Mouse (Mus musculus): Measurements from ENCODE around the gene Elovl7. TPM values are rescaled to one million over a fixed set of nuclear protein-coding genes. Genes with fewer than 3 reads are reported as not detected.

The Elovl7 gene
- total RNA-seq (2012; rRNA removed) = 1.4 and 2.2 TPM in 2 replicates

DNA sequence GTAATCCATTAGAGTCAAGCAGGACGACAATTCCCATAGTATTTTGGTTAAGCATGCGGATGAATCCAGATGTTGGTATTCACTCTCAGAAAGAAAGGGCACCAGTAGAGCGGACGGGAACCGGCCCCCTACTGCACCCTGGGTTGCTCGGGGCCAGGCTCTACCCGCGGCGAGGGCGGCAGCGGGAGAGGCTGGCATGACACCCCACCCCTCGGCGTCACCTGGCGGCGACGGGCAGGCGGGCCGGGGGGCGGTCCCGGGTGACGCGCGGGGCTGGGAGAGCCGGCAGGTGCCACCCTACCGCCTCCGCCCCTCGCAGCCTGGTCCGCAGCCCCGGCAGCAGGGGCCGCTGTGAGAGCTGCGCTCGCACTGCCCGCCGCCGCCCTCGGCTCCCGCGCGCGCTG lies at the start of gene Elovl7:
Gene Elovl7 (plus strand): TSS at position 324 of the 404 bp plus-strand sequence.
- no peak for TF ChIP-seq HCFC1 (IDR thresholded peaks at IDR 0.05; ENCODE audit: borderline replicate concordance, insufficient read depth, low read length)
- TF ChIP-seq ZNF384 (IDR thresholded peaks at IDR 0.05; ENCODE audit: low read depth, low read length) = no peak
- no peak for TF ChIP-seq CHD2 (IDR thresholded peaks at IDR 0.05; ENCODE audit: low read depth, low read length)
- TF ChIP-seq MAFK (IDR thresholded peaks at IDR 0.05; ENCODE audit: insufficient read depth, low read depth, low read length) = no peak
- no peak for TF ChIP-seq ZC3H11A (IDR thresholded peaks at IDR 0.05; ENCODE audit: borderline replicate concordance, low read depth, low read length)
- Histone ChIP-seq H3K27ac (ENCODE audit: insufficient read depth, low read depth, low read length, poor library complexity, severe bottlenecking) (no peak within 1 kb of the TSS), H3K36me3 (ENCODE audit: control insufficient read depth, insufficient read depth, low read length, poor library complexity, severe bottlenecking) (no peaks in the 10 kb centered on the region), H3K4me3 (ENCODE audit: insufficient read depth in 1 of 2, low read depth in 1 of 2, low read length in 2 of 2, poor library complexity in 1 of 2, severe bottlenecking in 1 of 2) (peak within 1 kb of the TSS; percentile 75 to 89), H3K9me3 (ENCODE audit: control insufficient read depth, insufficient read depth, low read depth, low read length) (no peaks in the 10 kb centered on the region), H3K9ac (ENCODE audit: insufficient read depth, low read depth, low read length, poor library complexity, severe bottlenecking) (peak within 1 kb of the TSS; percentile 80), H3K4me1 (ENCODE audit: control insufficient read depth in 2 of 2, insufficient read depth in 2 of 2, low read length in 2 of 2, poor library complexity in 1 of 2) (peaks cover 4 to 8% of the 10 kb centered on the region in 2 experiments; a peak in 2 of 4 replicates)
- DNase-seq (ENCODE audit: low read depth, low spot score) = no peak
- in situ Hi-C loops (cut with MboI; ENCODE audit: low sequenced_read_pairs in 2 of 2, unreplicated experiment in 2 of 2) = no loop called here

DNA sequence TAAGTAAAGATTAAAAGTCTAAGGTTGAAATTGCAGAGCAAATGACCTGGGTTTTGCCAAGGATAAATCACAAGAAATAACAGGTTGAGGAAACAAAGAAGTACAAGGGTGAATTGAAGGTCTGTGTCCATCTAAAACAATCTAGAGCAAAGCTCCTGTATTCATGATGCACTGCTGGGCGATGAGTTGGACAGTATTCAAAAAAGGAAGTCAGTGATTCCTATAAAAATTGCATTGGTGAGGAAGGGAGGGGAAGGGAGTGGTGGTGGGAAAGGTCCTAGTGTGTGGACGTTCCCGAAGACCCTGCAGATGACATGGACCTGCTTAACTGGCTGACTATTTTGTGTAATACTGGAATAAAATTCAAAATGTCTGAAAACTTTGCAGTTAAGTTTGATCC lies 49.6 kb upstream of the Elovl7 start:
- no peaks in the 10 kb centered on the region for H3K9me3 ChIP-seq (ENCODE audit: control insufficient read depth, insufficient read depth, low read depth, low read length)
- no peak overlapping the region for H3K4me3 ChIP-seq (ENCODE audit: insufficient read depth in 1 of 2, low read depth in 1 of 2, low read length in 2 of 2, poor library complexity in 1 of 2, severe bottlenecking in 1 of 2)
- no peak overlapping the region for H3K27ac ChIP-seq (ENCODE audit: insufficient read depth, low read depth, low read length, poor library complexity, severe bottlenecking)
- H3K4me1 ChIP-seq (ENCODE audit: control insufficient read depth in 2 of 2, insufficient read depth in 2 of 2, low read length in 2 of 2, poor library complexity in 1 of 2) = peaks cover 0 to 5% of the 10 kb centered on the region in 2 experiments; a peak in 1 of 4 replicates
- DNase-seq (ENCODE audit: low read depth, low spot score) = no peak
- in situ Hi-C loops (cut with MboI; ENCODE audit: low sequenced_read_pairs in 2 of 2, unreplicated experiment in 2 of 2) = no loop called here
- peaks cover 4% of the 10 kb centered on the region; the same call in 1 of the 2 replicates for H3K36me3 ChIP-seq (ENCODE audit: control insufficient read depth, insufficient read depth, low read length, poor library complexity, severe bottlenecking)
- H3K9ac ChIP-seq (ENCODE audit: insufficient read depth, low read depth, low read length, poor library complexity, severe bottlenecking) = no peak overlapping the region
- TF ChIP-seq ZC3H11A (IDR thresholded peaks at IDR 0.05; ENCODE audit: borderline replicate concordance, low read depth, low read length) (no peak), HCFC1 (IDR thresholded peaks at IDR 0.05; ENCODE audit: borderline replicate concordance, insufficient read depth, low read length) (no peak), MAFK (IDR thresholded peaks at IDR 0.05; ENCODE audit: insufficient read depth, low read depth, low read length) (no peak), CHD2 (IDR thresholded peaks at IDR 0.05; ENCODE audit: low read depth, low read length) (no peak), ZNF384 (IDR thresholded peaks at IDR 0.05; ENCODE audit: low read depth, low read length) (no peak)

DNA sequence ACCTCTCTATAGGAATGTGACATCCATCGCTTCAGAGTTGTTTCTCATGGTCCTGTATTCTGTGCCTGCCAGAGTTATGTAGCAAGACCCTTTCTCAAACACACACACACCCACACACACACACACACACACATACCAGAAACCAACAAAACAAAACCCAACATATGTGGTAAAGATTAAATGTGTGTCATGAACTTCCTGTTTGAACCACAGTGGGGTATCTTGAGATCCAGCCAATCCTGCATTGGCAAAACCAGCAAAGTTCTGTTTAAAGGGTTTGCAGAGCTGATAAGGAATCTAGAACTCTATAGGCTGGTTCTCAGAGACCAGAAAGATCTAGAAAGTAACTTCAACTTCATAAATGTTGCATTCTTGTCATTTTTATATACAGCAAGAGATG lies 44.2 kb upstream of the Elovl7 start:
- Histone ChIP-seq H3K9me3 (ENCODE audit: control insufficient read depth, insufficient read depth, low read depth, low read length) (no peaks in the 10 kb centered on the region), H3K36me3 (ENCODE audit: control insufficient read depth, insufficient read depth, low read length, poor library complexity, severe bottlenecking) (peaks cover 8% of the 10 kb centered on the region; the same call in 1 of the 2 replicates), H3K9ac (ENCODE audit: insufficient read depth, low read depth, low read length, poor library complexity, severe bottlenecking) (no peak overlapping the region), H3K4me1 (ENCODE audit: control insufficient read depth in 2 of 2, insufficient read depth in 2 of 2, low read length in 2 of 2, poor library complexity in 1 of 2) (no peaks in the 10 kb centered on the region), H3K4me3 (ENCODE audit: insufficient read depth in 1 of 2, low read depth in 1 of 2, low read length in 2 of 2, poor library complexity in 1 of 2, severe bottlenecking in 1 of 2) (no peak overlapping the region), H3K27ac (ENCODE audit: insufficient read depth, low read depth, low read length, poor library complexity, severe bottlenecking) (no peak overlapping the region)
- in situ Hi-C loops (cut with MboI; ENCODE audit: low sequenced_read_pairs in 2 of 2, unreplicated experiment in 2 of 2) = no loop called here
- DNase-seq (ENCODE audit: low read depth, low spot score) = no peak
- no peak for TF ChIP-seq CHD2 (IDR thresholded peaks at IDR 0.05; ENCODE audit: low read depth, low read length)
- no peak for TF ChIP-seq ZNF384 (IDR thresholded peaks at IDR 0.05; ENCODE audit: low read depth, low read length)
- no peak for TF ChIP-seq HCFC1 (IDR thresholded peaks at IDR 0.05; ENCODE audit: borderline replicate concordance, insufficient read depth, low read length)
- no peak for TF ChIP-seq ZC3H11A (IDR thresholded peaks at IDR 0.05; ENCODE audit: borderline replicate concordance, low read depth, low read length)
- no peak for TF ChIP-seq MAFK (IDR thresholded peaks at IDR 0.05; ENCODE audit: insufficient read depth, low read depth, low read length)

DNA sequence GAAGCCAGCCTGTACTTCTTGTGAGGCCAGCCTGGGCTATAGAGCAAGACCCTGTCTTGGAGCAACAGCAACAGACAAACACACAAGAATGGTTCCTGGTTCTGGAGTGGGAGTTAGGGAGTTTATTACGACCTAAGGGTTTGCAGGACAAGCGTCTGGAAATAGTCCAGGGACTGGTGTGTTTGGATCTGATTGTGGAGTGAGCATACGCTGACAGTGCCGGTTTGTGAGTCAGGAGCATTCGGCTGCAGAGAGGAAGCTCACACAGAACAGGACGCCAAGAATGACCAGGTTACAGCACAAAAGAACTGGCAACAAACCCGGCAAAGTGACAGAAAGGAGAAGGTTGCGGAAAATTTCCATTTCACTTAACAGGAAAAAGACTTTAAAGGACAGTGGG lies 43.7 kb upstream of the Elovl7 start:
- no peak overlapping the region for H3K27ac ChIP-seq (ENCODE audit: insufficient read depth, low read depth, low read length, poor library complexity, severe bottlenecking)
- DNase-seq (ENCODE audit: low read depth, low spot score) = no peak
- H3K4me3 ChIP-seq (ENCODE audit: insufficient read depth in 1 of 2, low read depth in 1 of 2, low read length in 2 of 2, poor library complexity in 1 of 2, severe bottlenecking in 1 of 2) = no peak overlapping the region
- in situ Hi-C loops (cut with MboI; ENCODE audit: low sequenced_read_pairs in 2 of 2, unreplicated experiment in 2 of 2) = no loop called here
- peaks cover 8% of the 10 kb centered on the region; the same call in 1 of the 2 replicates for H3K36me3 ChIP-seq (ENCODE audit: control insufficient read depth, insufficient read depth, low read length, poor library complexity, severe bottlenecking)
- H3K9ac ChIP-seq (ENCODE audit: insufficient read depth, low read depth, low read length, poor library complexity, severe bottlenecking) = no peak overlapping the region
- H3K9me3 ChIP-seq (ENCODE audit: control insufficient read depth, insufficient read depth, low read depth, low read length) = no peaks in the 10 kb centered on the region
- no peaks in the 10 kb centered on the region for H3K4me1 ChIP-seq (ENCODE audit: control insufficient read depth in 2 of 2, insufficient read depth in 2 of 2, low read length in 2 of 2, poor library complexity in 1 of 2)
- TF ChIP-seq ZNF384 (IDR thresholded peaks at IDR 0.05; ENCODE audit: low read depth, low read length) (no peak), MAFK (IDR thresholded peaks at IDR 0.05; ENCODE audit: insufficient read depth, low read depth, low read length) (no peak), HCFC1 (IDR thresholded peaks at IDR 0.05; ENCODE audit: borderline replicate concordance, insufficient read depth, low read length) (no peak), CHD2 (IDR thresholded peaks at IDR 0.05; ENCODE audit: low read depth, low read length) (no peak), ZC3H11A (IDR thresholded peaks at IDR 0.05; ENCODE audit: borderline replicate concordance, low read depth, low read length) (no peak)
